Mouse (Mus musculus) NIH3T3 (cell line): Measurements from ENCODE around the gene Kcna10.

Experiments
- DNase-seq: peaks from one replicate; pipeline ENCODE4 v3.0.0-alpha.2; 2012; ENCODE audit warnings: low read depth

Kcna10 gene

GRCm38 (mm10) chr3:107182756-107183155 is at the start of gene Kcna10:
TSS of gene Kcna10 (plus strand) at chr3:107183056.
- DNase-seq: no peak

DNA sequence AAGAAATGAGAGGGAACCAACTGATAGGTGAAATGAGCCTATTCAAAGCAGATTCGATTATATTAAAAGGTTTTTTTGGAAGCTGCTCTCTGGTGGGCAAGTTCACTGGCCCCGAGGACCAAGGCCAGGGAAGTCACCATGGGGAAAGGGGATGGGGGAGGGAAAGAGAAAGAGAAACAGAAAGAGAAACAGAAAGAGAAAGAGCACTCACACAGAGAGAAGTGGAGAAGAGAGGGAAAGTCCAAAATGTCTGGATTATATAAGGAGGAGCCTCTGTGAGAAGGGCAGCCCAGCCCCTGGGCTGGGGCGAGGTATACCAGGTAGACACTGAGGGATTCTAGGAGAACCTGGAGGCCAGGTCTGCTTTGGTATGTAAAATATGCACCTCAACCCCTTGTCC is 48.4 kb upstream of the Kcna10 start:
- no peak for DNase-seq

DNA sequence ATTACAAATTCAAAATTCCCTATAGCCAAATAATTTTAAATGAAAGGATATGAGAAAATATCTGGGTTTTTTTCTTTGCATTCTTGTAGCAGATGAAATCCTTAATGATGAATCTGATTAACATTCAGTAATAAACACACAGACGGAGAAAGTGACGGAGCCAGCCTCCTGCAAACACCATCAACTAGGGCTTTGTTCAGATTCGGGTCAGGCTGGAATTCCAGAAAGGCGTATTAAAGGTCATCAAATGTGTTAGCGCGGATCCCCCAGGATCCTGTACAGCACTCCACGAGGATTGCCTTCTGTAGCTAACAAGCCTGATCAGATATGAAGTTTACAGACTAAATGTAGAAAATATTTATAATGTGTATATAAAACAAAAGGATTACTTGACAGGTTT is 35.7 kb upstream of the Kcna10 start:
- no peak for DNase-seq

DNA sequence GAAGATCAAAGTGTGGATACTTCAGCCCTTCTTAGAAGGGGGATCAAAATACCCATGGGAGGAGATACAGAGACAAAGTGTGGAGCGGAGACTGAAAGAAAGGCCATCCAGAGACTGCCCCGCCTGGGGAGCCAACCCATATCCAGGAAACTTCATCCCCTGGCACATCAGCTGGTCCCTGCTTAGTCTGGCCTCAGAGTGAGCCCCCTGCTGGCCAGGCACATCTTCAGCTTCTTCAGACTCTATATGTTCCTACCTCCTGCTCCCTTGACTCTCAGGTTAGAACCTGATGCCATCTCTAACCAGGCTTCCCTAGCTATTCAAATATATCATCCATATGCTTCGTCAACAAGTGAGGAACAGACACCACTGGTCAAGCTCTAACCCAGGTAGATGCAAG is 33.9 kb upstream of the Kcna10 start:
- peak; percentile 48 for DNase-seq

GRCm38 (mm10) chr3:107150469-107150868 is 32.4 kb upstream of the Kcna10 start:
- no peak for DNase-seq

GRCm38 (mm10) chr3:107150872-107151540 is 31.9 kb upstream of the Kcna10 start:
- no peak for DNase-seq

DNA sequence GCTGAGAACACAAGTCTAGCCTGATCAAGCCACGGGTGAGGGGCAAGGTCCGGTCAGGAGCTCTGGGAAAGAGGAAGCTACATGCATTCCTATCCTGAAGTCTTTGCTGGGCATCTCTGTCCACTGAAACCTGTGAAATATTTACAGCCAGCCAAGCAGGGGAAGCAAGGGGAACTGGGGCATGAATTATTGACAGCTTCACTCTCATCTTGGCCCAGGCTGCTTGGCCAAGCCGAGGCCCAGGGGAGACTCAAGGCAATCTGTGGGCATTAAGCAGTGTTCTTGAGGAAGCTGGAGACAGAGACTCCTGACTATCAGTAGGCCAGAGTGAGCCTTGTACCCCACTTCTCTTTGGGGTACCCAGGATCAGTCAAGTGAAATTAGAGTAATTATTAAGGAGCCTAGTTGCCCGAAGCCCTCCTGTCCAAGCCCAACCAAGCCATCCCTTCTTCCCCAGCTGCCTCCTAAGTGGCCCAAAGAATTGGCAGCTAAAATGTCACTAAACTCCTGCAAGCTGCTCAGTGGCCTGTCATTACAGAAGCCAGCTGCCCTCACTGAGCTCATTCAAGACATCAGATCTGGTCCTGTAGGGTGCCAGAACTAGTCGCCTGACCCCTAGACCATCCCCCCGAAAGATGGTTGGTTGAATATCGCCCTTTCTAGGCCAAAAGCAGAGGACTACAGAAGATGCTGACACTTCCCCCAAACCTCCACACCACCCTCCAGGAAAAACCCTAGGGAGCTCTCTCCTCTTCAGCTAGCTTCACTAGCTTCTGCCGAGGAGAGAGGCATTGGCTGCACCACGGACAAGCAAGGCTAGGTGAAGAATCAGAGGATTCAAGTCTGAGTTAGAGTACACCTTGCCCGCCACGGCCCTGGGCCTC is 28.8 kb upstream of the Kcna10 start:
- DNase-seq: no peak

DNA sequence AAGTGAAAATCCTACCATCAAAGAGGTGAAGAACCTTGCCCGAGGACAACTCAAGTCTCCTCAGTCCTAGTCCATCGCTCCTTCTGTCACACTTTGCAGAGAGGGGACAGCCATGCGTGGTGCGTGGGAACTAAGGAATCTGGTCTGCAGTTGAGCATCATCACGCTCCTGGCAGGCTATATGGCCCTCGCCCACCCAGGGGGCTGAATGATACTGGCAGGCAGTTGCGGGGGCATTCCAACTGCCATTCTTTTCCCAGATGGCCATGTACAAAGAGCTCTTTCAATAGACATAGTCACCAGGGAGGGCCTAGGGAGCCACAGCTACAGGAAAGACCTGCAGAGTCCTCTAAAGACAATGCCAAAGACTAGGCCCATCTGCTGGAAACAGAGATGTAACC is 24.0 kb upstream of the Kcna10 start:
- no peak for DNase-seq

GRCm38 (mm10) chr3:107159418-107159817 is 23.4 kb upstream of the Kcna10 start:
- no peak for DNase-seq

DNA sequence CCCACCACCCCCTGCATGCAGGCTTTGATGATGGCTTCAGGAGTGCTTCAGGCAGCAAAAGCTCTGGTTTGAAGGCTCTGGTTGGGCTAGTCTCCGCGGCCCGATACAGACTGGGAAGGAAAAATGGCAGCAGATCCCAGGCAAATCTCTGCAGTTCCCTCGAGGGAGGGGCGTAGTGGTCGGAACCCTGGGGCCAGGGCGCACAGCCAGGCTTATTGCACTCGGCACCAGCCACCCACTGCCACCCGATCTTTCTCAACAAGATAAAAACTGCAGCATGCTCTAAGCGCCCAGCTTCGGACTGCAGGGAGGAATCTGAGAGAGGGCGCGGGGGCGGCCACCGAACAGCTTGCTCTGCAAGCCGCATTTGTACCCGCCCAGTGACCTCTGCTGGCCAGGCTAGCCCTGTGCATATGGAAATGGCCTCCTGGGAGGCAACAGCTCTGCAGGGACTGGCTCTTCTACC is 23.0 kb upstream of the Kcna10 start:
- DNase-seq: no peak

GRCm38 (mm10) chr3:107162741-107163140 is 20.1 kb upstream of the Kcna10 start:
- no peak for DNase-seq

GRCm38 (mm10) chr3:107169552-107169951 is 13.3 kb upstream of the Kcna10 start:
- no peak for DNase-seq

DNA sequence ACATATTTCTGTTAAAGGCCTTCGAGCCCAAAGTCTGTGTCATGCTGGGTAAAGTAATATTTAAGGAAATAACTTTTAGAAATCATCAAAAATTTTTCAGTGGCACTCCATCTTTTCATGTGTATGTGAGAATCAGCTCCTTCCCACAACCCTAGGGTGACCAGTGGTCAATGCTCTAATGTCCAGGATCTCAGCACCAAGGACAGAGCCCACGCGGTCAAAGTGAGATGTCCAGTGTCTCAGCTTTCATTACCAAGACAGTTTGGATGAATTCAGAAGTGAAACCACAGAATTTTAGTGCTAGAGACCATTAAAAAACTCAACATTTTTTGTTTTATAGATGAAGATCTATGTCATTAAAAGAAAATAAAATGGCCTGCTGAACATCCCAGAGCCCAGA is 10.9 kb upstream of the Kcna10 start:
- peak; percentile 53 for DNase-seq

- no peak for DNase-seq
Observed at GRCm38 (mm10) chr3:107172556-107172955, 10.3 kb upstream of the Kcna10 start.

- peak; percentile 32 for DNase-seq
Observed at GRCm38 (mm10) chr3:107175486-107175885, 7.4 kb upstream of the Kcna10 start.

- DNase-seq: no peak
Observed at GRCm38 (mm10) chr3:107176501-107176900, 6.4 kb upstream of the Kcna10 start.

GRCm38 (mm10) chr3:107180860-107181259 is 2.0 kb upstream of the Kcna10 start:
- DNase-seq: no peak

- DNase-seq: peak; percentile 22
Observed at GRCm38 (mm10) chr3:107183178-107183577, 322 bp downstream of the Kcna10 start.

DNA sequence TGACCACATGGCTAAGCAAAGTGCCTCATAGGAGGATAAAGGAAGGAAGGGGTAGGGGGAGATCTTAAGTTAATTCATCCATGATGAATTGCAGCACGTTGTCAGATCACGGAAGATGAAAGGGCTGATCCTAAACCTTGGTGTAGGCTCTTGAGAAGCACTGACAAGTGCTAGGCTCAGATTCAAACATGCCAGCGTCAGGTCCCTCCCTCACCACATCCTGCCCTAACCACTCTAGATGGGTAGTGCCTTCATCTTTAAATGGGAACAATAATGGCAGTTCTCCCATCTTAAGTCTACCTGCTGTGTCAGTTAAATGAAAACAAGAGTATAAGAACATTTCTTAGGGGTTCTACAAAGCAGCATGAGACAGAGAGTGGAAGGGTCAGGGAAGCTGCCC is 2.7 kb downstream of the Kcna10 start:
- DNase-seq: no peak

DNA sequence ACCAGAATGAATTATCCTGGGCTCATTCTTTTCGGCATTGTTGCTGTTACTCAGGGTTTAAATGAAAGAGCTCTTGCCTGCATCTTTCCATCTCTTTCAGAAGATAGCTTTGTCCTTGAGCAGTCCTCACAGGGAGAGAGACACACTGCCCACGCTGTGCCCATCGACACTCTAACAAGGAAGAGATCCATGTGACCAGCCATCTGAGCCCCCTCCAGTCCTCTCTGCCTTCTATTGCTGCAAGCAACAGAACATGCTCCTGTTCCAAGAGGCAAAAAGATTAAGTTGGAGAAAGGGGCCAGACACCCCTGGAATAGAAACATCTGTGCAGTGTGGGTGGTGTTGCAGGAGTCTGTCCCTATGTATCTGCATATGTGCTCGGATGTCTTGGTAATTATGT is 4.2 kb downstream of the Kcna10 start:
- no peak for DNase-seq

DNA sequence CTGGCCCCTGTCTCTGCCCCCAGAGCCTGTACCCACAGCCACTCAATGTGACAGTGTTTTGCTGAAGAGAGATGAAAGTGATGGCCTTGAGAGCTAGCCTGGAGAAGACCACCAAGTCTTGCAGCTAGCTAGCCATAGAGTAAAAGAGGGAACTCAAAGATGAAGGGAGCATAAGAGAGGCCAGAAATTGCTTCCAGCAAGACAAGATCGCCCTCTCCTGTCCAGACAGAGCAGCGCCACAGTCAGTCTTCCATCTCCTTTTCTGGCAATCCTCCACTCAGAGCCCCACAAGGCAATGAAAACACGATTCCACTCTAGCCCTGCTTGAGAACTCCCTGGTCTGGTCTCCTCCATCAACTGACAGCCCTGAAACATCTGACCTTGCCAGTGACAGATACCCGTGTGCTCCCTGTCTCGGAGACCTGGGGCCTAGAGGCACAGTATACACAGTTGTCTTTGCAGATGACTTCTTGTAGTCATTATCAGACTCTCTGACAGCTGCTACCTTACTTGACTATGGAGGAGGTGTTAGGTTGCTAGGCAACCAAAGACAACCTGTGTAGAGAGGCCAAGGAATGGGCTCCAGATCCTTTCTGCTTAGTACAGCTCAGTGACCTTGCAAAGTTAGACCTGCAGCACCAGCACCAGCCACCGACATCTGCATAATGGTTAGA is 5.5 kb downstream of the Kcna10 start:
- peak; percentile 44 for DNase-seq

- no peak for DNase-seq
Observed at GRCm38 (mm10) chr3:107201310-107202180, 18.7 kb downstream of the Kcna10 start.
